Mouse (Mus musculus) heart, postnatal 0 days (tissue): ENCODE data around the gene Ppp6c. TPM values are rescaled to one million over a fixed set of nuclear protein-coding genes. Genes with fewer than 3 reads are reported as not detected.

Source experiments
- ATAC-seq: fragments of 200-750 bp; cut with Nextera tagmentation; 2 replicates; pipeline ENCODE4 v1.8.0; 2017; ENCODE audit warnings: low read depth, moderate number of reproducible peaks, moderate library complexity; ENCODE audit not compliant: insufficient read depth
- DNase-seq: peaks from one replicate; pipeline ENCODE4 v3.0.0-alpha.2; 2016; ENCODE audit warnings: low spot score
- H3K27ac ChIP-seq: fragments of 300-500 bp; sonication (generic); 2 replicates; pipeline ENCODE4 v1.5.1; 2014; ENCODE audit warnings: low read depth, mild to moderate bottlenecking
- H3K27me3 ChIP-seq: fragments of 300-500 bp; sonication (generic); 2 replicates; pipeline ENCODE4 v1.6.1; 2014; ENCODE audit warnings: low read length, mixed read lengths; ENCODE audit not compliant: control insufficient read depth, insufficient read depth
- H3K36me3 ChIP-seq: fragments of 300-500 bp; sonication (generic); replicated peaks from 2 replicates; pipeline ENCODE4 v1.6.1; 2014; ENCODE audit warnings: low read length, mixed read lengths; ENCODE audit not compliant: control insufficient read depth, insufficient read depth
- H3K4me1 ChIP-seq: fragments of 300-500 bp; sonication (generic); 2 replicates; pipeline ENCODE4 v1.6.1; 2014; ENCODE audit warnings: antibody characterized with exemption; ENCODE audit not compliant: control insufficient read depth, insufficient read depth
- H3K4me2 ChIP-seq: fragments of 300-500 bp; sonication (generic); 2 replicates; pipeline ENCODE4 v1.6.1; 2014; ENCODE audit warnings: low read depth, mild to moderate bottlenecking, low read length, moderate library complexity
- H3K4me3 ChIP-seq: fragments of 300-500 bp; sonication (generic); 2 replicates; pipeline ENCODE4 v1.5.1; 2014; ENCODE audit warnings: low read depth, low read length
- H3K9ac ChIP-seq: fragments of 300-500 bp; sonication (generic); replicated peaks from 2 replicates; pipeline ENCODE4 v1.6.1; 2014; ENCODE audit warnings: low read depth, low read length, mixed read lengths
- H3K9me3 ChIP-seq: fragments of 300-500 bp; sonication (generic); replicated peaks from 2 replicates; pipeline ENCODE4 v1.6.1; 2016; ENCODE audit warnings: low read length; ENCODE audit not compliant: control insufficient read depth
- CTCF ChIP-seq: IDR thresholded peaks from 2 replicates; pipeline ENCODE4 v1.5.1; 2016; ENCODE audit warnings: antibody characterized with exemption, control low read depth, low read depth
- EP300 ChIP-seq: IDR thresholded peaks from 2 replicates; pipeline ENCODE4 v1.6.1; 2016; ENCODE audit warnings: antibody characterized with exemption, low read depth
- WGBS: fragments of 180-500 bp; shearing (Covaris S2); extraction: QIAGEN DNeasy Blood & Tissue Kit; methylation state at CpG from one replicate; pipeline ENCODE4 v1.1.7; 2014; 5-methylcytosine and 5-hydroxymethylcytosine counted together
- polyA plus RNA-seq: library from polyadenylated mRNA; unstranded; fragments of >200 nt; fragmentation: Nextera tagmentation; extraction: Ambion mirVana; gene quantifications from 2 replicates; pipeline ENCODE4 v1.2.1, GENCODE M21; 2015
- total RNA-seq: library from RNA; depleted of rRNA; stranded (reverse); fragments of >200 nt; gene quantifications from 2 replicates; pipeline ENCODE4 v1.2.3, GENCODE M21; 2014; ENCODE audit warnings: low replicate concordance

The Ppp6c gene
- total and polyA plus RNA-seq, 2 experiments from 2014 or later = 35.0 to 50.0 TPM

GRCm38 (mm10) chr2:39224621-39225020, 1.6 kb downstream of the Ppp6c start:
- Histone ChIP-seq H3K27ac (0 out of 2 replicates have a peak overlapping the region, but pooled peaks have one; percentile 34), H3K4me3 (peak overlapping the region; percentile 94), H3K4me2 (peak overlapping the region; percentile 68), H3K27me3 (no peaks in the 10 kb centered on the region; the same call in 1 of the 2 replicates), H3K9me3 (no peaks in the 10 kb centered on the region), H3K4me1 (peaks cover 26% of the 10 kb centered on the region), H3K36me3 (no peaks in the 10 kb centered on the region), H3K9ac (no peak overlapping the region)
- no peak for DNase-seq
- no peak for ATAC-seq
- TF ChIP-seq EP300 = no peak
- TF ChIP-seq CTCF = no peak

- 93% methylated on average over 6 of the region's 6 CpGs for WGBS
- no peak for DNase-seq
- no peak overlapping the region for H3K4me2 ChIP-seq
- H3K4me3 ChIP-seq = no peak overlapping the region
- no peaks in the 10 kb centered on the region for H3K36me3 ChIP-seq
- ATAC-seq = no peak
- H3K27ac ChIP-seq = no peak overlapping the region
- H3K9me3 ChIP-seq = no peaks in the 10 kb centered on the region
- no peaks in the 10 kb centered on the region for H3K27me3 ChIP-seq
- TF ChIP-seq CTCF = no peak
- no peak for TF ChIP-seq EP300
- no peak overlapping the region for H3K9ac ChIP-seq
- peaks cover 18% of the 10 kb centered on the region for H3K4me1 ChIP-seq
Measured at GRCm38 (mm10) chr2:39220010-39220409, 6.2 kb downstream of the Ppp6c start.

GRCm38 (mm10) chr2:39219034-39219433, 7.2 kb downstream of the Ppp6c start:
- no peak overlapping the region for H3K9ac ChIP-seq
- no peak overlapping the region for H3K27ac ChIP-seq
- WGBS = 88% methylated on average over 3 of the region's 3 CpGs
- peaks cover 12% of the 10 kb centered on the region; the same call in 1 of the 2 replicates for H3K4me1 ChIP-seq
- no peak for TF ChIP-seq CTCF
- no peak for TF ChIP-seq EP300
- no peak overlapping the region for H3K4me3 ChIP-seq
- DNase-seq = no peak
- H3K27me3 ChIP-seq = no peaks in the 10 kb centered on the region
- H3K4me2 ChIP-seq = no peak overlapping the region
- no peaks in the 10 kb centered on the region for H3K36me3 ChIP-seq
- H3K9me3 ChIP-seq = no peaks in the 10 kb centered on the region
- ATAC-seq = no peak

GRCm38 (mm10) chr2:39217150-39217549, 9.1 kb downstream of the Ppp6c start:
- no peaks in the 10 kb centered on the region for H3K36me3 ChIP-seq
- no peak overlapping the region for H3K4me3 ChIP-seq
- ATAC-seq (no peak), DNase-seq (no peak)
- TF ChIP-seq CTCF = no peak
- TF ChIP-seq EP300 = no peak
- 89% methylated on average over 4 of the region's 4 CpGs for WGBS
- H3K9ac ChIP-seq = no peak overlapping the region
- H3K4me2 ChIP-seq = no peak overlapping the region
- no peaks in the 10 kb centered on the region for H3K27me3 ChIP-seq
- H3K27ac ChIP-seq = no peak overlapping the region
- H3K4me1 ChIP-seq = peaks cover 3% of the 10 kb centered on the region; the same call in 1 of the 2 replicates
- no peaks in the 10 kb centered on the region for H3K9me3 ChIP-seq

GRCm38 (mm10) chr2:39210738-39211137, 15.5 kb downstream of the Ppp6c start:
- H3K4me2 ChIP-seq = no peak overlapping the region
- 85% methylated on average over 4 of the region's 4 CpGs for WGBS
- H3K27me3 ChIP-seq = no peaks in the 10 kb centered on the region
- peaks cover 4% of the 10 kb centered on the region; the same call in 1 of the 2 replicates for H3K36me3 ChIP-seq
- no peak overlapping the region for H3K9ac ChIP-seq
- H3K4me3 ChIP-seq = no peak overlapping the region
- H3K9me3 ChIP-seq = no peaks in the 10 kb centered on the region
- peaks cover 3% of the 10 kb centered on the region; the same call in 1 of the 2 replicates for H3K4me1 ChIP-seq
- ATAC-seq (no peak), DNase-seq (no peak)
- H3K27ac ChIP-seq = no peak overlapping the region
- TF ChIP-seq EP300 (no peak), CTCF (no peak)

GRCm38 (mm10) chr2:39203359-39203758, 22.9 kb downstream of the Ppp6c start:
- no peaks in the 10 kb centered on the region for H3K27me3 ChIP-seq
- H3K36me3 ChIP-seq = peaks cover 27% of the 10 kb centered on the region
- no peak overlapping the region for H3K9ac ChIP-seq
- no peak for ATAC-seq
- WGBS = 86% methylated on average over 2 of the region's 2 CpGs
- H3K9me3 ChIP-seq = no peaks in the 10 kb centered on the region
- H3K4me3 ChIP-seq = no peak overlapping the region
- H3K4me2 ChIP-seq = no peak overlapping the region
- no peak overlapping the region for H3K27ac ChIP-seq
- no peak for DNase-seq
- no peaks in the 10 kb centered on the region for H3K4me1 ChIP-seq
- TF ChIP-seq CTCF (no peak), EP300 (no peak)
